Mouse (Mus musculus) C2C12 (cell line): ENCODE data around the gene Sbk1. TPM values are rescaled to one million over a fixed set of nuclear protein-coding genes. Genes with fewer than 3 reads are reported as not detected.

ENCODE experiments used
- H3K27me3 ChIP-seq: one replicate; pipeline ENCODE4 v1.6.1; 2011; ENCODE audit not compliant: control insufficient read depth, insufficient read depth, insufficient read length
- H3K36me3 ChIP-seq: one replicate; pipeline ENCODE4 v1.6.1; 2011; ENCODE audit not compliant: control insufficient read depth, insufficient read depth
- H3K4me3 ChIP-seq: one replicate; pipeline ENCODE4 v1.5.1; 2011; ENCODE audit warnings: mild to moderate bottlenecking, control low read depth; ENCODE audit not compliant: poor library complexity, insufficient read depth, severe bottlenecking
- H3K79me2 ChIP-seq: one replicate; pipeline ENCODE4 v1.6.1; 2011; ENCODE audit not compliant: control insufficient read depth, insufficient read depth
- H3K79me3 ChIP-seq: one replicate; pipeline ENCODE4 v1.6.1; 2011; ENCODE audit warnings: low read depth, control low read depth
- H3ac ChIP-seq: one replicate; pipeline ENCODE3; 2011; ENCODE audit warnings: low read depth; ENCODE audit not compliant: control insufficient read depth, insufficient read length
- CEBPB ChIP-seq: IDR thresholded peaks from one replicate; pipeline ENCODE4 v1.6.1; 2011; ENCODE audit warnings: low read depth, mild to moderate bottlenecking, control low read depth, moderate library complexity
- CTCF ChIP-seq: IDR thresholded peaks from one replicate; pipeline ENCODE4 v1.5.1; 2011; ENCODE audit not compliant: control insufficient read depth, insufficient read depth, insufficient read length
- FOSL1 ChIP-seq: IDR thresholded peaks from one replicate; pipeline ENCODE4 v1.8.0; 2011; ENCODE audit warnings: mild to moderate bottlenecking, low read length; ENCODE audit not compliant: poor library complexity, insufficient read depth, severe bottlenecking
- MAX ChIP-seq: IDR thresholded peaks from one replicate; pipeline ENCODE4 v1.6.1; 2011; ENCODE audit warnings: mild to moderate bottlenecking, control low read depth
- MYOD1 ChIP-seq: IDR thresholded peaks from one replicate; pipeline ENCODE4 v1.6.1; 2011; ENCODE audit warnings: low read depth; ENCODE audit not compliant: control insufficient read depth, insufficient read length
- MYOG ChIP-seq: IDR thresholded peaks from one replicate; pipeline ENCODE4 v1.6.1; 2011; ENCODE audit not compliant: control insufficient read depth, insufficient read length; ENCODE audit errors: extremely low read depth
- USF1 ChIP-seq: IDR thresholded peaks from one replicate; pipeline ENCODE4 v1.6.1; 2011; ENCODE audit warnings: low read depth, mild to moderate bottlenecking, control low read depth, moderate library complexity
- polyA plus RNA-seq: library from polyadenylated mRNA; unstranded; fragments of >200 nt; fragmentation: generic; extraction: Trizol; gene quantifications from one replicate; pipeline ENCODE4 v1.2.1, GENCODE M21; 2012; ENCODE audit warnings: missing spikeins

Gene Sbk1
- polyA plus RNA-seq, 1 experiment, result 11.3 TPM

DNA sequence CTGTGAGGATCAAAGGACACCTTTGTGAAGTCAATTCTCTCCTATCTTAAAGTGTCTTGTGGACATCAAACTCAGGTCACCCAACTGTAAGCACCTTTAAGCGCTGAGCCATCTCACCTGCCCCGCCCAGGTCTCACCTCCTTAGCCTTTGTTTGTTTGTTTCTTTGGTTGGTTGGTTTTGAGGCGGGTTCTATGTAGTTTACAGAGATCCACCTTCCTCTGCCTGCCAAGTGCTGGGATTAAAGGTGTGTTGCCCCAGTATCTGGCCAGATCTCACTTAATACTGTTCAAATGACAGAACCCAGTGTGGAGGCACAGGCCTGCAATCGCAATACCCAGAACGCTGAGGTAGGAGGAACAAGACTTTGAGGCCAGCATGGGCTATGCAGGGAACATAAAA, 11.6 kb downstream of the Sbk1 start:
- no peaks in the 10 kb centered on the region for H3K79me3 ChIP-seq
- no peaks in the 10 kb centered on the region for H3K27me3 ChIP-seq
- H3K4me3 ChIP-seq, result no peak overlapping the region
- H3ac ChIP-seq, result no peak overlapping the region
- H3K79me2 ChIP-seq, result no peaks in the 10 kb centered on the region
- TF ChIP-seq USF1 (no peak), MYOG (no peak), MAX (no peak), CTCF (no peak), CEBPB (no peak), FOSL1 (no peak), MYOD1 (no peak)
- H3K36me3 ChIP-seq, result no peaks in the 10 kb centered on the region

DNA sequence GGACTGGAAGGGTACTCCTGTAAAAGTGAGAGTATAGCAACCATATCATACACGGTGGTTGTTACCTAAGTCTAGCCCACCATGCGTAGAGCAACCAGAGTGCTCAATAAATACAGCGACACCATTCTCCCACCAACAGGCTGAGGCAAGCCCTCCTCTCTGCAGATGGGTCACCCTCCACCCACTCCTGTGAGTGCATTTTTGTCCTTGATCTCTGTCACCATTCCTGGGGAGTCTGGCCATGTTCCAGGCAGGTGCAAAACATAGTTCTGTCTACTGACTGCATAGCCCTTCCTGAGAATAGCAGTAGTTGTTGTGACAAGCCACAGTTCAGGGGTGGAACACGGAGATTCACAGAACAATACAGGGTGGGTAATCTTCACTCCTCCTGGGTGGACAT, 12.0 kb downstream of the Sbk1 start:
- TF ChIP-seq FOSL1 (no peak), MAX (no peak), MYOG (no peak), CEBPB (no peak), MYOD1 (no peak), CTCF (no peak), USF1 (no peak)
- no peaks in the 10 kb centered on the region for H3K36me3 ChIP-seq
- no peaks in the 10 kb centered on the region for H3K79me2 ChIP-seq
- H3K27me3 ChIP-seq, result no peaks in the 10 kb centered on the region
- H3K4me3 ChIP-seq, result no peak overlapping the region
- H3ac ChIP-seq, result no peak overlapping the region
- H3K79me3 ChIP-seq, result no peaks in the 10 kb centered on the region

DNA sequence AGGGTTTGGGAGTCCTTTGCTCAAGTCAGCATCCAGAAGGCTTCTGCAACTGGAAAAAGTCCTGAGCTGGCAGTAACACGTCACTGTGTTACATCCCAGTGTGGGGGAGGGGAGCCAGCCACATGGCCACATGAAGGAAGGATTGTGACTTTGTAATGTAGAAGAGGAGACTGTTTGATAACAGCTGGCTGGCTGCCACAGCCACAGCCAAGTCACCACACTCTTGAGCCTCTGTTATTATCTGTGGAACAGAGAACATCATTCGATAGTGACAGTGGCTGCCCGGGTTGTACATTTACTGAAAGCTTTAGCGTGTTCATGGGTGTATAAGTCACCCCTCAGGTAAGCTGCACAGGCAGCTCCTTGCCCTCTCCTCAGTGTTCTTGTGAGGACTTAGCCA, 12.4 kb downstream of the Sbk1 start:
- Histone ChIP-seq H3K79me3 (no peaks in the 10 kb centered on the region), H3ac (no peak overlapping the region), H3K27me3 (no peaks in the 10 kb centered on the region), H3K4me3 (no peak overlapping the region), H3K79me2 (no peaks in the 10 kb centered on the region), H3K36me3 (no peaks in the 10 kb centered on the region)
- TF ChIP-seq MAX (peak; percentile 18), FOSL1 (no peak), MYOD1 (no peak)

DNA sequence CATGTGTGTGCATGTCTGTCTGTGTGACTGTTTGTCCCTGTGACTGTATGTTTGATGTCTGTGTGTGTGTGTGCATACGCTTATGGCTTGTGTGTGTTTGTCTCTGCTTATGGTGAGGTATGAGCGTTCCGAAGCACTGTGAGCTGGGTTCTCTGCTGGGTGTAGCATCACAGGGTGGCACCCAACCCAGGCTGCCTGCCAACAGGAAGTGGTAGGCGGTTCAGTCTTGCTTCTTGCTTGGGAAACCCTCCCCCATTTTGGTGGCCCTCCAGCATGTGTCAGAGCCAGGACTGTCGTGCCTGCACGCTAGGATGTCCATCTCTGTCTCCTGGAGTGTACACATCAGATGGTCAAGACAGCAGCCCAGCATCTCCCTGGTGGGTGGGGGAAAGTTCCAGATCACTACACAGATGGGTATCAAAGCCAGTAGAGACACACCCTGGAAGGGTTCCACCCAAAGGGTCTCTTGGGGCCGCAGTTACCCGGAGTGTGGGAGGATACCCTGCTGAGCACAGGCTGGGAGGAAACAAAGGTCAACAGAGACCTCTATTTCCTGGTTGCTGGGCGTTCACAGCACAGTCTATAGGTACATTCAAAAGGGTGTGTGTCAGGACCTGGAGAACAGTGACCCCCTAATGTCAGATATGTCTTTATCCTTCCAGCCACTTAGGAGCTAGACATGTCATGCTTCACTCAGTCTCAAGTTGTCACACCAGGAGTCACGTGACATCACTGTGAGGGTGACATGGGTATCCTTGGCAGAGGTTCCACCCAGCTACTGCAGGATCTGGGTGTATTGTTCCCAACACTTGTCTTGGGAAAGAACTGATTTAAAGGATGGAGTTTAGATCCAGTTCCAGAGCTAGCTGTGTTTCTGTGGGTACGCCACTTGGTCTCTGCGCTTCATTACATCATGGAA, 13.1 kb downstream of the Sbk1 start:
- Histone ChIP-seq H3K36me3 (no peaks in the 10 kb centered on the region), H3K27me3 (no peaks in the 10 kb centered on the region), H3K79me2 (no peaks in the 10 kb centered on the region), H3K4me3 (no peak overlapping the region), H3K79me3 (no peaks in the 10 kb centered on the region), H3ac (no peak overlapping the region)
- TF ChIP-seq MYOG, result no peak
- peak; percentile 74 for TF ChIP-seq USF1

GRCm38 (mm10) chr7:126286311-126286710, 13.9 kb downstream of the Sbk1 start:
- TF ChIP-seq CTCF (no peak), CEBPB (no peak), USF1 (no peak), MAX (no peak), MYOG (no peak), MYOD1 (no peak), FOSL1 (no peak)
- no peak overlapping the region for H3K4me3 ChIP-seq
- no peak overlapping the region for H3ac ChIP-seq
- H3K36me3 ChIP-seq, result no peaks in the 10 kb centered on the region
- H3K79me3 ChIP-seq, result no peaks in the 10 kb centered on the region
- H3K27me3 ChIP-seq, result no peaks in the 10 kb centered on the region
- H3K79me2 ChIP-seq, result no peaks in the 10 kb centered on the region

DNA sequence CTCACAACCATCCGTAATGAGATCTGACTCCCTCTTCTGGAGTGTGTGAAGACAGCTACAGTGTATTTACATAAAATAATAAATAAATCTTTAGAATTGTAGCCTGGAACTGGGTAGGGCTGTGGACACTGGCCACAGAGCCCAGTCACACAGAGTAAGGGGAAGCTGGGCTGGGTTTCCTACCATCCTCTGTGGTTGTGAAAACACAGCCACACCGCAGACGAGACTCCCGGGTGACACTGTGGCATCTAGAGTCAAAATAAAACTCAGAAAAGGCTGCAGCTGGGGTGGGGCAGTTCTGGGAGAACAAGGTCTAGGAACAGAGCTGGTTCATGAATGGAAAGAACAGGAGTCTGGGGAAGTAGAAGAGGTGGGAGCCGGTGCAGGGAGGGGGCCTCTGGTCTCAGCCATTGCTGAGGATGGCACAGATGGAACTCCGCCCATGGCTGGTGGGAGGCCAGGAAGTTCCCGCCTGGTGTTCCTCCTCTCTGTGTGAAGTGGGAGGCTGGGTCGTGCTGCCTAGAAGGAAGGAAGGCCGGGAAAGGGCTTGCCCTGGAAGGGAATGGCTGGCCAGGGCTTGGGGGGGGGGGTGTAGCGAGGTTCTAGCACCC, 15.2 kb downstream of the Sbk1 start:
- no peaks in the 10 kb centered on the region for H3K79me3 ChIP-seq
- TF ChIP-seq FOSL1 (no peak), MYOG (no peak), USF1 (no peak), MAX (no peak), MYOD1 (no peak), CEBPB (no peak), CTCF (no peak)

More for the DNA sequence above, 15.2 kb downstream of the Sbk1 start:
- H3K4me3 ChIP-seq, result no peak overlapping the region
- no peaks in the 10 kb centered on the region for H3K36me3 ChIP-seq
- H3K79me2 ChIP-seq, result no peaks in the 10 kb centered on the region
- H3ac ChIP-seq, result no peak overlapping the region
- H3K27me3 ChIP-seq, result no peaks in the 10 kb centered on the region
